8 mouse cellular contexts compared by ENCODE assay signal in genomic region chr16:78575852-78576477, GRCm38 (mm10). TPM values are rescaled to one million over a fixed set of nuclear protein-coding genes. Genes with fewer than 3 reads are reported as not detected.
DNase-seq lines count a peak whose midpoint lies in the region; ATAC-seq and TF ChIP-seq lines count a peak whose summit lies in the region.

No protein-coding gene starts in this region.

- no peak for DNase-seq in heart, adult 8-10 months (ENCODE audit: low spot score)
- no peak for DNase-seq in ES-E14 (ENCODE audit: low read depth, low spot score)
- DNase-seq in embryo, embryonic 11 days: peak; percentile 80
- peak; percentile 76 for DNase-seq in heart, postnatal 4 days
- DNase-seq in midbrain, postnatal 0 days (ENCODE audit: low spot score): peak; percentile 48
- DNase-seq in layer of hippocampus, adult 11-12 months (ENCODE audit: low spot score): no peak

- peak overlapping the region; percentile 82 for H3K9ac ChIP-seq in heart, embryonic 12.5 days
- peak overlapping the region; percentile 94 for H3K9ac ChIP-seq in ES-E14 (ENCODE audit: insufficient read depth, low read depth, low read length, poor library complexity, severe bottlenecking)
- H3K9ac ChIP-seq in liver, embryonic 12.5 days: peak overlapping the region; percentile 74
- peak overlapping the region; percentile 51 for H3K9ac ChIP-seq in midbrain, postnatal 0 days (replicated peaks; ENCODE audit: low read length, poor library complexity, severe bottlenecking)

- peak overlapping the region; percentile 71 for H3K4me2 ChIP-seq in heart, embryonic 12.5 days
- H3K4me2 ChIP-seq in liver, embryonic 12.5 days: peak overlapping the region; percentile 85
- peak overlapping the region; percentile 77 for H3K4me2 ChIP-seq in midbrain, postnatal 0 days (ENCODE audit: low read depth, low read length, poor library complexity, severe bottlenecking)

- no peaks in the 10 kb centered on the region for H3K27me3 ChIP-seq in heart, embryonic 12.5 days (replicated peaks)
- H3K27me3 ChIP-seq in liver, embryonic 12.5 days (replicated peaks): no peaks in the 10 kb centered on the region
- H3K27me3 ChIP-seq in midbrain, postnatal 0 days (ENCODE audit: insufficient read depth, low read length): no peaks in the 10 kb centered on the region

- H3K27ac ChIP-seq in heart, embryonic 12.5 days (ENCODE audit: poor library complexity, severe bottlenecking): peak overlapping the region; percentile 80
- no peak overlapping the region for H3K27ac ChIP-seq in ES-E14 (ENCODE audit: insufficient read depth, low read depth, low read length, poor library complexity, severe bottlenecking)
- H3K27ac ChIP-seq in liver, embryonic 12.5 days: peak overlapping the region; percentile 78
- peak overlapping the region; percentile 28 for H3K27ac ChIP-seq in midbrain, postnatal 0 days (ENCODE audit: low read depth, low read length)

- peak; percentile 69 for ATAC-seq in heart, embryonic 12.5 days (ENCODE audit: insufficient number of reproducible peaks, low FRiP score)
- peak; percentile 54; the same call in 1 of the 2 replicates for ATAC-seq in liver, embryonic 12.5 days
- ATAC-seq in midbrain, postnatal 0 days (ENCODE audit: low FRiP score): peak; percentile 76

- in situ Hi-C loops in ES-E14 (cut with MboI; ENCODE audit: low sequenced_read_pairs in 2 of 2, unreplicated experiment in 2 of 2): no loop called here

- H3K4me1 ChIP-seq in heart, embryonic 12.5 days (replicated peaks): peaks cover 7% of the 10 kb centered on the region
- H3K4me1 ChIP-seq in ES-E14 (ENCODE audit: control insufficient read depth in 2 of 2, insufficient read depth in 2 of 2, low read length in 2 of 2, poor library complexity in 1 of 2): no peaks in the 10 kb centered on the region; a peak in 1 of 4 replicates
- peaks cover 24% of the 10 kb centered on the region for H3K4me1 ChIP-seq in liver, embryonic 12.5 days
- peaks cover 6% of the 10 kb centered on the region; the same call in 1 of the 2 replicates for H3K4me1 ChIP-seq in midbrain, postnatal 0 days (ENCODE audit: insufficient read depth, low read length)

- under 1% methylated on average over 41 of the region's 41 CpGs for WGBS in heart, embryonic 12.5 days
- WGBS in liver, embryonic 12.5 days (ENCODE audit: insufficient replicate concordance): under 1% methylated on average over 41 of the region's 41 CpGs
- WGBS in midbrain, postnatal 0 days: under 1% methylated on average over 41 of the region's 41 CpGs

- no peaks in the 10 kb centered on the region; the same call in 1 of the 2 replicates for H3K9me3 ChIP-seq in heart, embryonic 12.5 days (replicated peaks)
- H3K9me3 ChIP-seq in ES-E14 (ENCODE audit: control insufficient read depth, insufficient read depth, low read depth, low read length): no peaks in the 10 kb centered on the region
- no peaks in the 10 kb centered on the region for H3K9me3 ChIP-seq in liver, embryonic 12.5 days (replicated peaks)
- no peaks in the 10 kb centered on the region for H3K9me3 ChIP-seq in midbrain, postnatal 0 days (ENCODE audit: low read length)

- H3K4me3 ChIP-seq in heart, embryonic 12.5 days: peak overlapping the region; percentile 71
- H3K4me3 ChIP-seq in ES-E14 (ENCODE audit: insufficient read depth in 1 of 2, low read depth in 1 of 2, low read length in 2 of 2, poor library complexity in 1 of 2, severe bottlenecking in 1 of 2): peak overlapping the region; percentile 85 to 94
- peak overlapping the region; percentile 73 for H3K4me3 ChIP-seq in liver, embryonic 12.5 days
- peak overlapping the region; percentile 75 for H3K4me3 ChIP-seq in midbrain, postnatal 0 days (ENCODE audit: low read depth, low read length)

- H3K36me3 ChIP-seq in heart, embryonic 12.5 days: no peaks in the 10 kb centered on the region
- H3K36me3 ChIP-seq in ES-E14 (ENCODE audit: control insufficient read depth, insufficient read depth, low read length, poor library complexity, severe bottlenecking): no peaks in the 10 kb centered on the region; the same call in 1 of the 2 replicates
- H3K36me3 ChIP-seq in liver, embryonic 12.5 days: peaks cover 4% of the 10 kb centered on the region
- no peaks in the 10 kb centered on the region for H3K36me3 ChIP-seq in midbrain, postnatal 0 days (ENCODE audit: insufficient read depth, low read length)

- TF ChIP-seq CTCF in midbrain, postnatal 0 days (IDR thresholded peaks at IDR 0.05): no peak

TF ChIP-seq in ES-E14, 5 proteins besides CTCF, POLR2A, EP300 and RAD21:
- TF ChIP-seq MAFK (IDR thresholded peaks at IDR 0.05; ENCODE audit: insufficient read depth, low read depth, low read length) (no peak), CHD2 (IDR thresholded peaks at IDR 0.05; ENCODE audit: low read depth, low read length) (no peak), ZNF384 (IDR thresholded peaks at IDR 0.05; ENCODE audit: low read depth, low read length) (no peak)

RNA-seq across cellular contexts. Expression of gene D16Ertd472e, which starts 0.5 kb away (rescaled TPM):
- 8.9 and 10.5 TPM in 2 replicates for polyA plus RNA-seq in heart, embryonic 12.5 days (2016; fragmentation: Nextera tagmentation; extraction: Ambion mirVana)
- 1 to 10 TPM; 3.6 to 4.8 (median 4.4) TPM for total RNA-seq in heart, adult 8-10 months (2022)
- total RNA-seq in ES-E14 (2012; rRNA removed): 23.7 and 24.6 TPM in 2 replicates
- 1 to 10 TPM; 7.8 to 8.0 TPM for total RNA-seq in heart, postnatal 4 days (2021)
- polyA plus RNA-seq in liver, embryonic 12.5 days (2016; fragmentation: Nextera tagmentation; extraction: Ambion mirVana): 8.2 and 8.4 TPM in 2 replicates
- total RNA-seq in midbrain, postnatal 0 days (2014; rRNA removed): 5.7 and 7.1 TPM in 2 replicates
- 3.4 and 5.6 TPM in 2 replicates for polyA plus RNA-seq in midbrain, postnatal 0 days (2015; fragmentation: Nextera tagmentation; extraction: Ambion mirVana)

Comparison
In these comparisons a context has a peak if more than half of its experiments do, and no peak if none do; other contexts are left out.
1. DNase-seq: peak in embryo, embryonic 11 days (single experiment), heart, postnatal 4 days (single experiment) and midbrain, postnatal 0 days (single experiment); none in heart, adult 8-10 months (single experiment), ES-E14 (single experiment) and layer of hippocampus, adult 11-12 months (single experiment).
2. Peak in every context shown above with its lines, with median percentiles within 50 percentile points of each other: ATAC-seq, H3K4me2 ChIP-seq, H3K4me3 ChIP-seq and H3K9ac ChIP-seq.